Mouse (Mus musculus) heart, postnatal 0 days (tissue): Measurements from ENCODE around the gene Runx2.

Experiments used
- CTCF ChIP-seq: IDR thresholded peaks from 2 replicates; pipeline ENCODE4 v1.5.1; 2016; ENCODE audit warnings: antibody characterized with exemption, control low read depth, low read depth
- EP300 ChIP-seq: IDR thresholded peaks from 2 replicates; pipeline ENCODE4 v1.6.1; 2016; ENCODE audit warnings: antibody characterized with exemption, low read depth

DNA sequence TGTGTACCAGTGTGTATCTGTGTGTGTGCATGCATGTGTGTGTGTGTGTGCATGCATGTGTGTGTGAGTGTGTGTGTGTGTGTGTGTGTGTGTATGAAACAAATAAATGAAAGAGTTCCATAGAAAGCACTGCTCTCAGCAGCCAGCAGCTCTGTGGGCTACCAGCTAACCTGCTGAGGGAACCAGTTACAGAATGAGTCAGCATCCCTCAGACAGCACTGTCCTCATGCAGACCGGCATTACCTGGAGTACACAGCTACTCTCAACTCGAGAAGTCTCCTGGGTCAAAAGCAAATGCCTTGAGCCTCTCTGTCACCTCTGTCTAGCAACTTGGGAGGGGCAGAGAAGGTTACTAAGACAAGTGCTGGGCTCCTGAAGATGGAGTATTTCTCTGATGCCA, 86.1 kb downstream of the Runx2 start:
- TF ChIP-seq CTCF (no peak), EP300 (no peak)
